Mouse (Mus musculus) ES-E14 (cell line): ENCODE data around the gene Wfdc6b.

Source experiments
- HCFC1 ChIP-seq: IDR thresholded peaks from 2 replicates; pipeline ENCODE4 v1.6.1; 2012; ENCODE audit warnings: low read length, inconsistent platforms, borderline replicate concordance; ENCODE audit not compliant: insufficient read depth
- MAFK ChIP-seq: IDR thresholded peaks from 2 replicates; pipeline ENCODE4 v1.6.1; 2014; ENCODE audit warnings: mild to moderate bottlenecking, low read depth, low read length, inconsistent platforms; ENCODE audit not compliant: insufficient read depth
- ZC3H11A ChIP-seq: IDR thresholded peaks from 2 replicates; pipeline ENCODE4 v1.6.1; 2012; ENCODE audit warnings: low read depth, mild to moderate bottlenecking, inconsistent platforms, low read length, borderline replicate concordance
- ZNF384 ChIP-seq: IDR thresholded peaks from 2 replicates; pipeline ENCODE4 v1.6.1; 2012; ENCODE audit warnings: low read depth, low read length, inconsistent platforms

- no peak for TF ChIP-seq ZC3H11A
- TF ChIP-seq HCFC1: no peak
- TF ChIP-seq ZNF384: no peak
- TF ChIP-seq MAFK: no peak
These were observed 19.8 kb upstream of the Wfdc6b start, which contains the start of gene Eppin for GRCm38 (mm10) chr2:164593494-164593893.
